In the genomic region with DNA sequence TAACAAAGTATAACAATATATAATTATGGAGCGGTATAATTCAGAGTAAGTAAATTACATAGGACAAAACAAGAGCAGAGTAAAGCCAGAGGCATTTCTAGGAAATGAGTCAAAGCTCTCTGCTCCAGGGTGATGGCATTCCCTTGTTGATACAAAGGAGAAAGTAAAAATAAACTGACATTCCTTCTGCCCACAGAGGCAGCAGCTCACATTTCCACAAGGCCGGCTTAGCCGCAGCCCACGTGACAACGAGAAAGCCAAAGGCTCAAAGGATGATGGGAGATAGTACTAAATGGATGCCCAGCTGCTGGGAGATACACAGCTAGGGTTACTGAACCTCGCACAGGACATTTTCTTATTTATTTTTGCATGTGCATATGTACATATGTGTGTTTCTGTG, we compare ENCODE assay signal across 8 mouse cellular contexts. TPM values are rescaled to one million over a fixed set of nuclear protein-coding genes. Genes with fewer than 3 reads are reported as not detected.
A peak's percentile ranks its signal among the peaks of the same experiment; 100 is the strongest.
DNase-seq lines count a peak whose midpoint lies in the region; ATAC-seq lines count a peak whose summit lies in the region.
"Had no signal": no experiment of that assay in that cellular context is flagged by ENCODE, and none has a peak within 500 bp of the region (broad histone marks: within the 10 kb centered on the region; RNA-seq: fewer than 3 reads in every experiment).

No protein-coding gene starts in this region.

- peaks cover 20% of the 10 kb centered on the region for H3K36me3 ChIP-seq in heart, embryonic 12.5 days
- peaks cover 2% of the 10 kb centered on the region; the same call in 1 of the 2 replicates for H3K36me3 ChIP-seq in lung, embryonic 16.5 days (ENCODE audit: control insufficient read depth, insufficient read depth, low read length)

- peaks cover 42% of the 10 kb centered on the region for H3K4me1 ChIP-seq in heart, embryonic 12.5 days (replicated peaks)
- peaks cover 14% of the 10 kb centered on the region for H3K4me1 ChIP-seq in lung, embryonic 16.5 days (replicated peaks; ENCODE audit: control insufficient read depth, insufficient read depth, low read length)

- no peaks in the 10 kb centered on the region for H3K9me3 ChIP-seq in heart, embryonic 12.5 days (replicated peaks)
- H3K9me3 ChIP-seq in lung, embryonic 16.5 days (ENCODE audit: control insufficient read depth, low read length): no peaks in the 10 kb centered on the region

- H3K27ac ChIP-seq in heart, embryonic 12.5 days (ENCODE audit: poor library complexity, severe bottlenecking): peak overlapping the region; percentile 82
- no peak overlapping the region for H3K27ac ChIP-seq in lung, embryonic 16.5 days (ENCODE audit: low read length)

- peak; percentile 36; the same call in 1 of the 2 replicates for ATAC-seq in heart, embryonic 12.5 days (ENCODE audit: insufficient number of reproducible peaks, low FRiP score)
- ATAC-seq in lung, embryonic 16.5 days (ENCODE audit: low read depth): peak; percentile 61

- no peak overlapping the region for H3K4me2 ChIP-seq in heart, embryonic 12.5 days
- H3K4me2 ChIP-seq in lung, embryonic 16.5 days (ENCODE audit: low read depth, low read length): no peak overlapping the region

- WGBS in heart, embryonic 12.5 days: 20% methylated on average over 6 of the region's 6 CpGs
- 27% methylated on average over 6 of the region's 6 CpGs for WGBS in lung, embryonic 16.5 days

- H3K27me3 ChIP-seq in heart, embryonic 12.5 days (replicated peaks): no peaks in the 10 kb centered on the region
- H3K27me3 ChIP-seq in lung, embryonic 16.5 days (ENCODE audit: control insufficient read depth, insufficient read depth, low read depth, low read length): no peaks in the 10 kb centered on the region

- intact Hi-C loops in left cerebral cortex, postnatal 10 days (cut with DNase I): no loop called here

- H3K4me3 ChIP-seq in heart, embryonic 12.5 days: no peak overlapping the region
- H3K4me3 ChIP-seq in lung, embryonic 16.5 days (ENCODE audit: low read length): no peak overlapping the region

- no peak overlapping the region for H3K9ac ChIP-seq in heart, embryonic 12.5 days
- no peak overlapping the region for H3K9ac ChIP-seq in lung, embryonic 16.5 days (ENCODE audit: low read length)

- peak; percentile 86 for DNase-seq in Muller cell, postnatal 12 days (ENCODE audit: inconsistent ontology term)
- DNase-seq in adipocyte (ENCODE audit: low spot score): peak; percentile 79
- DNase-seq in layer of hippocampus, postnatal 14 days (ENCODE audit: low spot score in 2 of 2): no peak
- no peak for DNase-seq in right cerebral cortex, postnatal 25 days
- DNase-seq in left cerebral cortex, postnatal 10 days (ENCODE audit: extremely low spot score in 1 of 2, low spot score in 2 of 2): no peak
- DNase-seq: thymus, adult 18-20 months had no signal

RNA-seq across cellular contexts. Expression of a gene that starts 24.1 kb away (rescaled TPM):
- 72.7 and 76.0 TPM in 2 replicates for polyA plus RNA-seq in heart, embryonic 12.5 days (2016; fragmentation: Nextera tagmentation; extraction: Ambion mirVana)
- 92.2 and 107 TPM in 2 replicates for polyA plus RNA-seq in lung, embryonic 16.5 days (2015; fragmentation: Nextera tagmentation; extraction: Ambion mirVana)
- total RNA-seq in layer of hippocampus, postnatal 14 days (2021): 10 to 100 TPM; 20.2 to 23.4 TPM
- 10 to 100 TPM; 59.3 to 59.5 TPM for total RNA-seq in left cerebral cortex, postnatal 10 days (2021)

RNA-seq across cellular contexts. Expression of a gene that starts 44.8 kb away (rescaled TPM):
- polyA plus RNA-seq in heart, embryonic 12.5 days (2016; fragmentation: Nextera tagmentation; extraction: Ambion mirVana): 20.8 and 22.7 TPM in 2 replicates
- 15.2 and 16.9 TPM in 2 replicates for polyA plus RNA-seq in lung, embryonic 16.5 days (2015; fragmentation: Nextera tagmentation; extraction: Ambion mirVana)
- 1 to 10 TPM; 5.2 to 5.6 TPM for total RNA-seq in layer of hippocampus, postnatal 14 days (2021)
- 1 to 10 TPM; 7.0 to 7.4 TPM for total RNA-seq in left cerebral cortex, postnatal 10 days (2021)

Comparison
In these comparisons a context has a peak if more than half of its experiments do, and no peak if none do; other contexts are left out.
1. DNase-seq: peak in Muller cell, postnatal 12 days (single experiment) and adipocyte (single experiment); none in layer of hippocampus, postnatal 14 days (0 of 2), right cerebral cortex, postnatal 25 days (single experiment) and left cerebral cortex, postnatal 10 days (0 of 2).